Mouse (Mus musculus) hindbrain, embryonic 14.5 days (tissue): ENCODE data around the gene Fam206a. TPM values are rescaled to one million over a fixed set of nuclear protein-coding genes. Genes with fewer than 3 reads are reported as not detected.

ENCODE experiments used
- ATAC-seq: fragments of 200-750 bp; cut with Nextera tagmentation; 2 replicates; pipeline ENCODE4 v1.8.0; 2017; ENCODE audit warnings: moderate number of reproducible peaks, mild to moderate bottlenecking, moderate TSS enrichment, moderate library complexity; ENCODE audit not compliant: low FRiP score
- DNase-seq: peaks from one replicate; pipeline ENCODE4 v3.0.0-alpha.2; 2015; ENCODE audit warnings: low spot score
- H3K27ac ChIP-seq: fragments of 300-500 bp; sonication (generic); 2 replicates; pipeline ENCODE4 v1.5.1; 2014; ENCODE audit warnings: mild to moderate bottlenecking, moderate library complexity
- H3K27me3 ChIP-seq: fragments of 300-500 bp; sonication (generic); 2 replicates; pipeline ENCODE4 v1.6.1; 2014; ENCODE audit warnings: mild to moderate bottlenecking, low read length, mixed read lengths; ENCODE audit not compliant: control insufficient read depth, insufficient read depth
- H3K36me3 ChIP-seq: fragments of 300-500 bp; sonication (generic); replicated peaks from 2 replicates; pipeline ENCODE4 v1.6.1; 2014; ENCODE audit not compliant: control insufficient read depth, insufficient read depth
- H3K4me1 ChIP-seq: fragments of 300-500 bp; sonication (generic); replicated peaks from 2 replicates; pipeline ENCODE4 v1.6.1; 2014; ENCODE audit warnings: antibody characterized with exemption, low read length, mixed read lengths; ENCODE audit not compliant: control insufficient read depth, insufficient read depth
- H3K4me2 ChIP-seq: fragments of 300-500 bp; sonication (generic); replicated peaks from 2 replicates; pipeline ENCODE4 v1.6.1; 2014; ENCODE audit warnings: mild to moderate bottlenecking, moderate library complexity
- H3K4me3 ChIP-seq: fragments of 300-500 bp; sonication (generic); replicated peaks from 2 replicates; pipeline ENCODE4 v1.5.1; 2014; ENCODE audit warnings: mild to moderate bottlenecking, low read length
- H3K9ac ChIP-seq: fragments of 300-500 bp; sonication (generic); 2 replicates; pipeline ENCODE4 v1.6.1; 2014
- H3K9me3 ChIP-seq: fragments of 300-500 bp; sonication (generic); 2 replicates; pipeline ENCODE4 v1.6.1; 2016; ENCODE audit warnings: low read length; ENCODE audit not compliant: control insufficient read depth
- WGBS: fragments of 180-500 bp; shearing (Covaris S2); extraction: QIAGEN DNeasy Blood & Tissue Kit; methylation state at CpG from one replicate; pipeline ENCODE4 v1.1.7; 2014; 5-methylcytosine and 5-hydroxymethylcytosine counted together
- polyA plus RNA-seq: library from polyadenylated mRNA; unstranded; fragments of >200 nt; fragmentation: Nextera tagmentation; extraction: Ambion mirVana; gene quantifications from 2 replicates; pipeline ENCODE4 v1.2.1, GENCODE M21; 2014

Fam206a gene
- polyA plus RNA-seq, 1 experiment from 2014 or later, result 19.5 TPM

DNA sequence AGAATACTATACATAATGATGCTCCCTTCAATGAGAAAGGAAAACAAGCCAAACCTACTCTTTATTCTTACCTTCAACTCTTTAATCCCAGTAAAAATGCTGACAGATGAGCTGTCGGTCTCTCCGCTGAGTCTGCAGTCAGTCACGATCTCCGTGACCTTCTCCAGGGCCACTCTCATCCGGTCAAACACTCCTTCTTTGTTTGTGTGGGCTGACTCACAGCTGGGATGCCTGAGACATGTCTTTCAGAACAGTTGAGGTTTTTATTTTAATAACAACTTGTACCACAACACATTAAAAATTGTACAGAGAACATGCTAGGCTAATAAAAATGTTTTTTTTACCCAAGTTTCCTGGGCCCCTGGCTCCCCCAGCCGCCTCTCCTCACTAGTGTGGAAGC, 35.5 kb downstream of the Fam206a start:
- Histone ChIP-seq H3K4me3 (no peak overlapping the region), H3K4me1 (no peaks in the 10 kb centered on the region), H3K36me3 (peaks cover 69% of the 10 kb centered on the region), H3K4me2 (no peak overlapping the region), H3K9ac (no peak overlapping the region), H3K27me3 (no peaks in the 10 kb centered on the region), H3K27ac (no peak overlapping the region), H3K9me3 (no peaks in the 10 kb centered on the region)
- 83% methylated on average over 6 of the region's 6 CpGs for WGBS
- no peak for DNase-seq
- no peak for ATAC-seq

- 89% methylated on average over 3 of the region's 3 CpGs for WGBS
- 0 out of 2 replicates have a peak, but pooled peaks cover 6% of the 10 kb centered on the region for H3K9me3 ChIP-seq
- H3K9ac ChIP-seq, result no peak overlapping the region
- H3K27ac ChIP-seq, result no peak overlapping the region
- no peak for ATAC-seq
- peaks cover 56% of the 10 kb centered on the region for H3K36me3 ChIP-seq
- H3K27me3 ChIP-seq, result no peaks in the 10 kb centered on the region
- H3K4me1 ChIP-seq, result no peaks in the 10 kb centered on the region
- no peak for DNase-seq
- H3K4me2 ChIP-seq, result no peak overlapping the region
- no peak overlapping the region for H3K4me3 ChIP-seq
These were observed 38.2 kb downstream of the Fam206a start for GRCm38 (mm10) chr4:56840297-56840696.

DNA sequence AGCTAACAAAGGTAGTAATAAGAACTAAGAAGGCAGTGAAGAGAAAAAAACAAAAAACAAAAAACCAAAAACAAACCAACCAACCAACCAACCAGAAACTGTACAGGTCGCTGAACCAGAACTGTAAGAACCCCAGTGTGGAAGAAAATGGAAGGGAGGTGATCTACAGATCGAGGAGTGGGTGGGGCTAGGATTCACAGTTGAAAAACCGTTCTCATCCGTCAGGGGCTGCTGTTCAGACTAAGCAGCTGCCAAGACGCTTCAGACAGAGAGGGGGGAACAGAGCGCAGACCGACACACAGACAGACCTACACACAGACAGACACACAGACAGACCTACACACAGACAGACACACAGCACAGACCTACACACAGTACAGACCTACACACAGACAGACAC, 40.4 kb downstream of the Fam206a start:
- ATAC-seq, result no peak
- H3K9me3 ChIP-seq, result 0 out of 2 replicates have a peak, but pooled peaks cover 6% of the 10 kb centered on the region

DNA sequence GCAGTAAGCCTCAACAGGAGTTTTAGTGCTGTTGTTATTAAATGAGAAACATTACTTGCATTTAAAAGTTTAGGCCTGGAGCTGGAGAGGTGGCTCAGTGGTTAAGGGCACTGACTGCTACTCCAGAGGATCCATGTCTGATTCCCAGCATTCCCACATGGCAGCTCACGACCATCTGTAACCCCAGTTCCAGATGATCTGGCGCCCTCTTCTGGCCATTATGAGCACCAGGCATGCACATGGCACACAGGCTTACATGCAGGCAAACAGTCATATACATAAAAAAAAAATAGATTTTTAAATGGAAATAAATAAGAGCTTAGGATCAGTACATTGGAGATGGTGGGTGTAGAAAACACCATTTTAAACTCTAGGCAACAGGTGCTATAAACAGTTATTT, 41.8 kb downstream of the Fam206a start:
- Histone ChIP-seq H3K27me3 (no peaks in the 10 kb centered on the region), H3K4me3 (no peak overlapping the region), H3K4me2 (no peak overlapping the region), H3K27ac (no peak overlapping the region), H3K36me3 (peaks cover 35% of the 10 kb centered on the region), H3K9me3 (0 out of 2 replicates have a peak, but pooled peaks cover 6% of the 10 kb centered on the region), H3K9ac (no peak overlapping the region), H3K4me1 (no peaks in the 10 kb centered on the region)
- DNase-seq (no peak), ATAC-seq (no peak)
- 90% methylated on average over 2 of the region's 2 CpGs for WGBS

More for the DNA sequence above, 40.4 kb downstream of the Fam206a start:
- H3K27me3 ChIP-seq, result no peaks in the 10 kb centered on the region
- H3K36me3 ChIP-seq, result peaks cover 49% of the 10 kb centered on the region
- no peak overlapping the region for H3K27ac ChIP-seq
- H3K4me2 ChIP-seq, result no peak overlapping the region
- no peak for DNase-seq
- WGBS, result 80% methylated on average over 7 of the region's 7 CpGs
- no peak overlapping the region for H3K9ac ChIP-seq
- no peaks in the 10 kb centered on the region for H3K4me1 ChIP-seq
- no peak overlapping the region for H3K4me3 ChIP-seq

GRCm38 (mm10) chr4:56844911-56845310, 42.8 kb downstream of the Fam206a start:
- Histone ChIP-seq H3K27me3 (no peaks in the 10 kb centered on the region), H3K4me2 (no peak overlapping the region), H3K27ac (no peak overlapping the region), H3K9ac (no peak overlapping the region), H3K4me1 (no peaks in the 10 kb centered on the region), H3K4me3 (no peak overlapping the region), H3K36me3 (peaks cover 31% of the 10 kb centered on the region), H3K9me3 (0 out of 2 replicates have a peak, but pooled peaks cover 6% of the 10 kb centered on the region)
- ATAC-seq, result no peak
- DNase-seq, result no peak
- 94% methylated on average over 4 of the region's 4 CpGs for WGBS

- no peak for ATAC-seq
- no peak overlapping the region for H3K4me3 ChIP-seq
These were observed 43.9 kb downstream of the Fam206a start for GRCm38 (mm10) chr4:56845896-56846533.

GRCm38 (mm10) chr4:56847400-56847799, 45.3 kb downstream of the Fam206a start:
- DNase-seq (no peak), ATAC-seq (no peak)
- Histone ChIP-seq H3K4me3 (no peak overlapping the region), H3K4me2 (no peak overlapping the region), H3K27me3 (no peaks in the 10 kb centered on the region), H3K27ac (no peak overlapping the region), H3K36me3 (peaks cover 18% of the 10 kb centered on the region), H3K9me3 (0 out of 2 replicates have a peak, but pooled peaks cover 6% of the 10 kb centered on the region), H3K4me1 (no peaks in the 10 kb centered on the region), H3K9ac (no peak overlapping the region)
- 92% methylated on average over 3 of the region's 3 CpGs for WGBS

More at GRCm38 (mm10) chr4:56845896-56846533, 43.9 kb downstream of the Fam206a start:
- H3K27me3 ChIP-seq, result no peaks in the 10 kb centered on the region
- no peak overlapping the region for H3K9ac ChIP-seq
- H3K4me1 ChIP-seq, result no peaks in the 10 kb centered on the region
- no peak overlapping the region for H3K4me2 ChIP-seq
- peaks cover 24% of the 10 kb centered on the region for H3K36me3 ChIP-seq
- no peak for DNase-seq
- 68% methylated on average over 12 of the region's 12 CpGs for WGBS
- 0 out of 2 replicates have a peak, but pooled peaks cover 6% of the 10 kb centered on the region for H3K9me3 ChIP-seq
- H3K27ac ChIP-seq, result no peak overlapping the region

DNA sequence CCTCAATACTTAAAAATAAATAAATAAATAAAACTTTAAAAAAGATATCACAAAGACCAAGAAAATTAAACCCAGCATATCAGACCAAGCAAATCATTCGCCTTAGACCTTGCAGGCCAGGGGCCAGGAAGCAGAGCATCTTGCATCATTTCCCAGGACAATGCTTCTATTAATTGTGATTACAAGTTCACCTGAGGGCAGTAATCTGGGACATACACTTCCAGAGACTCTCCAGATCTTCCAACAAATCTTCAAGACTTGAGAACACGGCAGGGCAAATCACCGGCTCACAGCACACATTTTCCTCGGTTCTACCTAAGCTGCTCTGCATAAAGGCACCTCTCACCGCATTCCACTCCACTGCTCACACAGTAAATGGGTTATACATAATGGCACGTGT, 45.9 kb downstream of the Fam206a start:
- Histone ChIP-seq H3K36me3 (peaks cover 18% of the 10 kb centered on the region), H3K27ac (no peak overlapping the region), H3K9me3 (0 out of 2 replicates have a peak, but pooled peaks cover 6% of the 10 kb centered on the region), H3K9ac (no peak overlapping the region), H3K27me3 (no peaks in the 10 kb centered on the region), H3K4me1 (no peaks in the 10 kb centered on the region), H3K4me3 (no peak overlapping the region), H3K4me2 (no peak overlapping the region)
- no peak for ATAC-seq
- 90% methylated on average over 6 of the region's 6 CpGs for WGBS
- DNase-seq, result no peak

- H3K27me3 ChIP-seq, result no peaks in the 10 kb centered on the region
- no peaks in the 10 kb centered on the region for H3K4me1 ChIP-seq
- DNase-seq, result no peak
- H3K4me3 ChIP-seq, result no peak overlapping the region
- 0 out of 2 replicates have a peak, but pooled peaks cover 5% of the 10 kb centered on the region for H3K36me3 ChIP-seq
- no peak overlapping the region for H3K27ac ChIP-seq
- WGBS, result 35% methylated on average over 6 of the region's 6 CpGs
- no peak overlapping the region for H3K4me2 ChIP-seq
- no peak overlapping the region for H3K9ac ChIP-seq
- H3K9me3 ChIP-seq, result no peaks in the 10 kb centered on the region
- no peak for ATAC-seq
These were observed 48.6 kb downstream of the Fam206a start for GRCm38 (mm10) chr4:56850724-56851123.
